Mouse (Mus musculus): ENCODE measurements at regions not wholly inside any gene's neighbourhood (a gene's known extent, or its start where the extent isn't known, plus 50 kb on each side); places are given as distances from the start of the nearest gene placed in this dataset.
"Not testable (repeated sequence)": the region's sequence is repeated elsewhere in the genome, so short reads cannot be mapped to it uniquely, and the experiment has no call there.

GRCm38 (mm10) chr14:53742864-53743263 lies 511.0 kb downstream of the Dad1 start:
- not testable (repeated sequence) for ATAC-seq (replicated peaks; ENCODE audit: low FRiP score, poor library complexity, severe bottlenecking)

- peak; percentile 71 for ATAC-seq (replicated peaks; ENCODE audit: low FRiP score, poor library complexity, severe bottlenecking)
Observed at GRCm38 (mm10) chr14:53741246-53741645, 512.7 kb downstream of the Dad1 start.

- ATAC-seq (replicated peaks; ENCODE audit: low FRiP score, poor library complexity, severe bottlenecking): not testable (repeated sequence)
Observed at GRCm38 (mm10) chr14:53737962-53738361, 515.9 kb downstream of the Dad1 start.

GRCm38 (mm10) chr14:53736274-53736673 lies 517.6 kb downstream of the Dad1 start:
- not testable (repeated sequence) for ATAC-seq (replicated peaks; ENCODE audit: low FRiP score, poor library complexity, severe bottlenecking)

- ATAC-seq (replicated peaks; ENCODE audit: low FRiP score, poor library complexity, severe bottlenecking): 0 out of 2 replicates have a peak, but pooled peaks have one; percentile 47
Observed at GRCm38 (mm10) chr14:53731600-53731999, 522.3 kb downstream of the Dad1 start.

- 0 out of 2 replicates have a peak, but pooled peaks have one; percentile 47 for ATAC-seq (replicated peaks; ENCODE audit: low FRiP score, poor library complexity, severe bottlenecking)
Observed at GRCm38 (mm10) chr14:53729877-53730276, 524.0 kb downstream of the Dad1 start.

GRCm38 (mm10) chr14:53729149-53729548 lies 524.8 kb downstream of the Dad1 start:
- ATAC-seq (replicated peaks; ENCODE audit: low FRiP score, poor library complexity, severe bottlenecking): peak; percentile 64

GRCm38 (mm10) chr14:53726914-53727313 lies 527.0 kb downstream of the Dad1 start:
- ATAC-seq (replicated peaks; ENCODE audit: low FRiP score, poor library complexity, severe bottlenecking): not testable (repeated sequence)

- not testable (repeated sequence) for ATAC-seq (replicated peaks; ENCODE audit: low FRiP score, poor library complexity, severe bottlenecking)
Observed at GRCm38 (mm10) chr14:53723611-53724010, 530.3 kb downstream of the Dad1 start.

- ATAC-seq (replicated peaks; ENCODE audit: low FRiP score, poor library complexity, severe bottlenecking): not testable (repeated sequence)
Observed at GRCm38 (mm10) chr14:53721901-53722300, 532.0 kb downstream of the Dad1 start.

- ATAC-seq (replicated peaks; ENCODE audit: low FRiP score, poor library complexity, severe bottlenecking): peak; percentile 67; the same call in 1 of the 2 replicates
Observed at GRCm38 (mm10) chr14:53709627-53710026, 544.3 kb downstream of the Dad1 start.

GRCm38 (mm10) chr14:53704351-53704750 lies 549.6 kb downstream of the Dad1 start:
- not testable (repeated sequence) for ATAC-seq (replicated peaks; ENCODE audit: low FRiP score, poor library complexity, severe bottlenecking)

- ATAC-seq (replicated peaks; ENCODE audit: low FRiP score, poor library complexity, severe bottlenecking): not testable (repeated sequence)
Observed at GRCm38 (mm10) chr14:53703593-53703992, 550.3 kb downstream of the Dad1 start.

GRCm38 (mm10) chr14:53684100-53684499 lies 569.8 kb downstream of the Dad1 start:
- not testable (repeated sequence) for ATAC-seq (replicated peaks; ENCODE audit: low FRiP score, poor library complexity, severe bottlenecking)

GRCm38 (mm10) chr14:53683361-53684015 lies 570.4 kb downstream of the Dad1 start:
- ATAC-seq (replicated peaks; ENCODE audit: low FRiP score, poor library complexity, severe bottlenecking): not testable (repeated sequence)

GRCm38 (mm10) chr14:53682679-53683078 lies 571.2 kb downstream of the Dad1 start:
- ATAC-seq (replicated peaks; ENCODE audit: low FRiP score, poor library complexity, severe bottlenecking): not testable (repeated sequence)

GRCm38 (mm10) chr14:53681320-53681719 lies 572.6 kb downstream of the Dad1 start:
- ATAC-seq (replicated peaks; ENCODE audit: low FRiP score, poor library complexity, severe bottlenecking): not testable (repeated sequence)

GRCm38 (mm10) chr14:53665681-53666080 lies 588.2 kb downstream of the Dad1 start:
- ATAC-seq (replicated peaks; ENCODE audit: low FRiP score, poor library complexity, severe bottlenecking): not testable (repeated sequence)

- ATAC-seq (replicated peaks; ENCODE audit: low FRiP score, poor library complexity, severe bottlenecking): not testable (repeated sequence)
Observed at GRCm38 (mm10) chr14:53662700-53663355, 591.1 kb downstream of the Dad1 start.

GRCm38 (mm10) chr14:53654669-53655068 lies 599.2 kb downstream of the Dad1 start:
- not testable (repeated sequence) for ATAC-seq (replicated peaks; ENCODE audit: low FRiP score, poor library complexity, severe bottlenecking)

- not testable (repeated sequence) for ATAC-seq (replicated peaks; ENCODE audit: low FRiP score, poor library complexity, severe bottlenecking)
Observed at GRCm38 (mm10) chr14:53651061-53651460, 602.8 kb downstream of the Dad1 start.
